Mouse (Mus musculus) liver, embryonic 16.5 days (tissue): ENCODE measurements around the gene Mier3. TPM values are rescaled to one million over a fixed set of nuclear protein-coding genes. Genes with fewer than 3 reads are reported as not detected.
A peak's percentile ranks its signal among the peaks of the same experiment; 100 is the strongest.

Experiments
- ATAC-seq: fragments of 200-750 bp; cut with Nextera tagmentation; 2 replicates; pipeline ENCODE4 v1.8.0; 2017; ENCODE audit warnings: low read depth, mild to moderate bottlenecking, moderate number of reproducible peaks, moderate library complexity
- H3K27ac ChIP-seq: fragments of 300-500 bp; sonication (generic); 2 replicates; pipeline ENCODE4 v1.5.1; 2014; ENCODE audit warnings: mild to moderate bottlenecking, low read length
- H3K27me3 ChIP-seq: fragments of 300-500 bp; sonication (generic); 2 replicates; pipeline ENCODE4 v1.6.1; 2014; ENCODE audit warnings: low read depth, low read length, mixed read lengths; ENCODE audit not compliant: control insufficient read depth, insufficient read depth
- H3K36me3 ChIP-seq: fragments of 300-500 bp; sonication (generic); 2 replicates; pipeline ENCODE4 v1.6.1; 2014; ENCODE audit warnings: mild to moderate bottlenecking; ENCODE audit not compliant: control insufficient read depth, insufficient read depth
- H3K4me1 ChIP-seq: fragments of 300-500 bp; sonication (generic); 2 replicates; pipeline ENCODE4 v1.6.1; 2014; ENCODE audit warnings: low read depth, low read length, mixed read lengths; ENCODE audit not compliant: control insufficient read depth
- H3K4me2 ChIP-seq: fragments of 300-500 bp; sonication (generic); 2 replicates; pipeline ENCODE4 v1.6.1; 2014; ENCODE audit warnings: low read depth, low read length, mixed read lengths
- H3K4me3 ChIP-seq: fragments of 300-500 bp; sonication (generic); 2 replicates; pipeline ENCODE4 v1.5.1; 2014; ENCODE audit warnings: low read depth, mild to moderate bottlenecking, low read length
- H3K9ac ChIP-seq: fragments of 300-500 bp; sonication (generic); 2 replicates; pipeline ENCODE4 v1.6.1; 2014; ENCODE audit warnings: low read depth, low read length
- H3K9me3 ChIP-seq: fragments of 300-500 bp; sonication (generic); replicated peaks from 2 replicates; pipeline ENCODE4 v1.6.1; 2016; ENCODE audit warnings: low read length; ENCODE audit not compliant: control insufficient read depth
- WGBS: fragments of 180-500 bp; shearing (Covaris S2); extraction: QIAGEN DNeasy Blood & Tissue Kit; methylation state at CpG from one replicate; pipeline ENCODE4 v1.1.7; 2014; ENCODE audit not compliant: insufficient replicate concordance; 5-methylcytosine and 5-hydroxymethylcytosine counted together
- polyA plus RNA-seq: library from polyadenylated mRNA; unstranded; fragments of >200 nt; fragmentation: Nextera tagmentation; extraction: Ambion mirVana; gene quantifications from 2 replicates; pipeline ENCODE4 v1.2.1, GENCODE M21; 2015

Mier3 gene
- polyA plus RNA-seq, 1 experiment from 2014 or later: 11.6 TPM

GRCm38 (mm10) chr13:111656309-111656708 is 24.5 kb upstream of the Mier3 start:
- peak overlapping the region; percentile 48 for H3K4me3 ChIP-seq
- peak; percentile 90 for ATAC-seq
- H3K4me2 ChIP-seq: peak overlapping the region; percentile 80
- no peaks in the 10 kb centered on the region for H3K36me3 ChIP-seq
- H3K4me1 ChIP-seq: peaks cover 45% of the 10 kb centered on the region
- H3K27ac ChIP-seq: peak overlapping the region; percentile 91
- H3K9ac ChIP-seq: peak overlapping the region; percentile 56
- H3K9me3 ChIP-seq: no peaks in the 10 kb centered on the region
- 15% methylated on average over 10 of the region's 10 CpGs for WGBS
- H3K27me3 ChIP-seq: no peaks in the 10 kb centered on the region

- peak; percentile 91 for ATAC-seq
These were observed 24.0 kb upstream of the Mier3 start for GRCm38 (mm10) chr13:111656769-111657168.

GRCm38 (mm10) chr13:111658501-111659280 is 22.1 kb upstream of the Mier3 start:
- 63% methylated on average over 12 of the region's 12 CpGs for WGBS
- no peak for ATAC-seq
- Histone ChIP-seq H3K4me2 (no peak overlapping the region), H3K9ac (peak overlapping the region; percentile 11; the same call in 1 of the 2 replicates), H3K27ac (peak overlapping the region; percentile 60), H3K4me3 (no peak overlapping the region), H3K27me3 (no peaks in the 10 kb centered on the region), H3K36me3 (no peaks in the 10 kb centered on the region), H3K9me3 (no peaks in the 10 kb centered on the region), H3K4me1 (peaks cover 45% of the 10 kb centered on the region)

More at GRCm38 (mm10) chr13:111656769-111657168, 24.0 kb upstream of the Mier3 start:
- Histone ChIP-seq H3K4me2 (peak overlapping the region; percentile 80), H3K27ac (peak overlapping the region; percentile 91), H3K9ac (peak overlapping the region; percentile 56), H3K27me3 (no peaks in the 10 kb centered on the region), H3K4me1 (peaks cover 45% of the 10 kb centered on the region), H3K9me3 (no peaks in the 10 kb centered on the region), H3K4me3 (peak overlapping the region; percentile 48), H3K36me3 (no peaks in the 10 kb centered on the region)
- WGBS: 10% methylated on average over 3 of the region's 3 CpGs

GRCm38 (mm10) chr13:111659430-111659829 is 21.3 kb upstream of the Mier3 start:
- Histone ChIP-seq H3K4me3 (no peak overlapping the region), H3K27me3 (no peaks in the 10 kb centered on the region), H3K4me2 (no peak overlapping the region), H3K4me1 (peaks cover 45% of the 10 kb centered on the region), H3K36me3 (no peaks in the 10 kb centered on the region), H3K27ac (no peak overlapping the region), H3K9ac (no peak overlapping the region), H3K9me3 (no peaks in the 10 kb centered on the region)
- 76% methylated on average over 8 of the region's 8 CpGs for WGBS
- ATAC-seq: no peak

- no peaks in the 10 kb centered on the region for H3K36me3 ChIP-seq
- WGBS: 81% methylated on average over 13 of the region's 13 CpGs
- ATAC-seq: no peak
- no peak overlapping the region for H3K4me2 ChIP-seq
- peaks cover 42% of the 10 kb centered on the region for H3K4me1 ChIP-seq
- H3K27me3 ChIP-seq: no peaks in the 10 kb centered on the region
- no peak overlapping the region for H3K9ac ChIP-seq
- no peak overlapping the region for H3K27ac ChIP-seq
- H3K4me3 ChIP-seq: no peak overlapping the region
- no peaks in the 10 kb centered on the region for H3K9me3 ChIP-seq
These were observed 20.7 kb upstream of the Mier3 start for GRCm38 (mm10) chr13:111660072-111660471.

GRCm38 (mm10) chr13:111660556-111660955 is 20.2 kb upstream of the Mier3 start:
- Histone ChIP-seq H3K9ac (no peak overlapping the region), H3K36me3 (no peaks in the 10 kb centered on the region), H3K27ac (no peak overlapping the region), H3K27me3 (no peaks in the 10 kb centered on the region), H3K9me3 (no peaks in the 10 kb centered on the region), H3K4me2 (no peak overlapping the region), H3K4me1 (peaks cover 37% of the 10 kb centered on the region), H3K4me3 (no peak overlapping the region)
- ATAC-seq: no peak
- 31% methylated on average over 3 of the region's 3 CpGs for WGBS

GRCm38 (mm10) chr13:111668016-111668415 is 12.8 kb upstream of the Mier3 start:
- no peak overlapping the region for H3K4me2 ChIP-seq
- no peak overlapping the region for H3K9ac ChIP-seq
- H3K27ac ChIP-seq: no peak overlapping the region
- ATAC-seq: no peak
- H3K27me3 ChIP-seq: no peaks in the 10 kb centered on the region
- no peaks in the 10 kb centered on the region for H3K9me3 ChIP-seq
- H3K4me1 ChIP-seq: no peaks in the 10 kb centered on the region
- no peaks in the 10 kb centered on the region for H3K36me3 ChIP-seq
- WGBS: 61% methylated on average over 7 of the region's 7 CpGs
- H3K4me3 ChIP-seq: no peak overlapping the region

GRCm38 (mm10) chr13:111676841-111677240 is 3.9 kb upstream of the Mier3 start:
- Histone ChIP-seq H3K4me2 (no peak overlapping the region), H3K4me1 (no peaks in the 10 kb centered on the region), H3K9me3 (no peaks in the 10 kb centered on the region; the same call in 1 of the 2 replicates), H3K4me3 (no peak overlapping the region), H3K36me3 (no peaks in the 10 kb centered on the region), H3K27me3 (no peaks in the 10 kb centered on the region), H3K27ac (no peak overlapping the region), H3K9ac (no peak overlapping the region)
- 51% methylated on average over 3 of the region's 3 CpGs for WGBS
- ATAC-seq: no peak

- no peaks in the 10 kb centered on the region for H3K9me3 ChIP-seq
- peak overlapping the region; percentile 68 for H3K27ac ChIP-seq
- H3K4me3 ChIP-seq: no peak overlapping the region
- ATAC-seq: peak; percentile 30; the same call in 1 of the 2 replicates
- WGBS: 33% methylated on average over 5 of the region's 5 CpGs
- no peaks in the 10 kb centered on the region; the same call in 1 of the 2 replicates for H3K36me3 ChIP-seq
- 0 out of 2 replicates have a peak overlapping the region, but pooled peaks have one; percentile 9 for H3K9ac ChIP-seq
- H3K4me2 ChIP-seq: peak overlapping the region; percentile 34; the same call in 1 of the 2 replicates
- H3K27me3 ChIP-seq: no peaks in the 10 kb centered on the region
- H3K4me1 ChIP-seq: peaks cover 28% of the 10 kb centered on the region
These were observed 3.4 kb downstream of the Mier3 start for GRCm38 (mm10) chr13:111684056-111684625.
